Mouse (Mus musculus) kidney, adult 2 months (tissue): ENCODE data around the gene Pdhx. TPM values are rescaled to one million over a fixed set of nuclear protein-coding genes. Genes with fewer than 3 reads are reported as not detected.
A peak's percentile ranks its signal among the peaks of the same experiment; 100 is the strongest.

Source experiments
- DNase-seq: peaks from one replicate; pipeline ENCODE4 v3.0.0; 2021
- H3K27ac ChIP-seq: fragments of 200-500 bp; 2 replicates; pipeline ENCODE4 v1.5.1; 2012; ENCODE audit warnings: low read depth, low read length, control low read depth, inconsistent platforms; ENCODE audit not compliant: insufficient read depth
- H3K27me3 ChIP-seq: fragments of 200-500 bp; replicated peaks from 2 replicates; pipeline ENCODE4 v1.6.1; 2012; ENCODE audit warnings: mild to moderate bottlenecking, moderate library complexity, low read length, inconsistent platforms; ENCODE audit not compliant: control insufficient read depth, insufficient read depth
- H3K36me3 ChIP-seq: fragments of 200-500 bp; 2 replicates; pipeline ENCODE4 v1.6.1; 2012; ENCODE audit warnings: mild to moderate bottlenecking, moderate library complexity, low read length, inconsistent platforms; ENCODE audit not compliant: control insufficient read depth, insufficient read depth
- H3K4me1 ChIP-seq: fragments of 200-500 bp; 2 replicates; pipeline ENCODE4 v1.6.1; 2011; ENCODE audit warnings: low read length; ENCODE audit not compliant: control insufficient read depth, insufficient read depth
- H3K4me3 ChIP-seq: fragments of 200-500 bp; 2 replicates; pipeline ENCODE4 v1.5.1; 2011; ENCODE audit warnings: mild to moderate bottlenecking, low read depth, low read length, control low read depth; ENCODE audit not compliant: insufficient read depth
- CTCF ChIP-seq: fragments of 200-500 bp; conservative IDR thresholded peaks from 2 replicates; pipeline ENCODE4 v1.5.1; 2011; ENCODE audit warnings: low read depth, mild to moderate bottlenecking, control low read depth, low read length, moderate library complexity, mixed read lengths; ENCODE audit not compliant: insufficient read depth, insufficient read length
- POLR2A ChIP-seq: fragments of 200-500 bp; IDR thresholded peaks from one replicate; pipeline ENCODE4 v1.6.1; 2011; ENCODE audit warnings: low read depth, low read length, control low read depth
- WGBS: fragments of 180-500 bp; shearing (Covaris S2); methylation state at CpG from one replicate; pipeline ENCODE4 v1.1.7; 2018; 5-methylcytosine and 5-hydroxymethylcytosine counted together
- polyA plus RNA-seq: library from polyadenylated mRNA; depleted of rRNA; stranded (reverse); fragments of >200 nt; gene quantifications from 2 replicates; pipeline ENCODE4 v1.2.3, GENCODE M21; 2012

The Pdhx gene
- polyA plus RNA-seq, 1 experiment = 37.2 TPM

DNA sequence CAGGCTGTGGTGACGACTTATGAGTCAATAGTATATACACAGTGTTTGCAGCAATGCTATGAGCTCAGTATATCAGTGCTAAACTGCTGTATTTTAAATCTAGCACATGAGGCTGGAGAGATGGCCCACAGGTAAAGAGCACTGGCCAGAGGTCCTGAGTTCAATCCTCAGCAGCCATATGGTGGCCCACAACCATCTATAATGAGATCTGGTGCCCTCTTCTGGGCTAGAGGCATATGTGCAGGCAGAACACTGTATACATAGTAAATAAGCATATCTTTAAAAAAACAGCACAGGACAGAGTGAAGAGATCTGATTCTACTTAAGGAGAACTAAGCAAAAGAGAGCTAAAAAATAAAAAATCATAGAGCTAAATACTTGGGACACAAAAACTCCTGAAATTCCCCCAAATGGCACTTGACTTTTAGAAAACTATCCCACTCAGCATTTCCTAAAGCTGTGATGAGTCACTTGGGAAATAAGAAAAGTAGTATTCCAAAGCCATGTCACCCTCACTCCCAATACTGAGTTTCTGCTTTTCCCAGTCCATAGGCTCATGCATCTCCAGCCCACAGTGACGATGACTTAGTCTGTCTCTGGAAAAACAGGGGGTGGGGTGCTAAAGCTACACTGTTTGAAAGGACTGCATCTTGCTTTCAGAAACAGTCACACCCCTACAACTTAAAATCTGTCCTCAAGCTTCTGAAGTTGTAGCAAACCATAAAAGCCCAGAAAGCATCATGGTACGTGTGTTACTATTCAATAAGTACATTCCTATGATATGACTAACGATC, 60.3 kb downstream of the Pdhx start:
- TF ChIP-seq POLR2A (no peak), CTCF (peak; percentile 24; the same call in 1 of the 2 replicates)
- Histone ChIP-seq H3K27ac (no peak overlapping the region), H3K36me3 (no peaks in the 10 kb centered on the region), H3K4me1 (no peaks in the 10 kb centered on the region), H3K27me3 (no peaks in the 10 kb centered on the region; the same call in 1 of the 2 replicates), H3K4me3 (no peak overlapping the region)
- 90% methylated on average over 4 of the region's 4 CpGs for WGBS
- DNase-seq = no peak

DNA sequence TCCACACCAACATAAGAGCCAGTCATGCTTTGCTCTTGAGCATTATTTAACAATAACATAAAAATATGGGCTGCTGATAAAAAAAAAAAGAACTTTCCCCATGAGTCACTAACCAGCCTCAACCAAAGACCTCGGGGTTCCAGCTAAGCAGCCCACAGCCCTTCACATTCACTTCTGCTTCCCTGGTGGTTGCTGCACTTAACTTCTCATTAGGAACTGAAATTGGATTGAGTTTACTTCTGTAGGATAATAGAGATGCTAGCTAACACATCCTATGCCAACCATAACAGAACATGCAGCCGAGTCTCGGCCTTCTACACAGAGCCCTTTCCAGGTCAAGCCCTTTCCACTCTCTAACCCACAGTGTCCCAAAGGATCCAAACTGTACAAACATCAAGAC, 65.1 kb downstream of the Pdhx start:
- Histone ChIP-seq H3K27ac (no peak overlapping the region), H3K36me3 (no peaks in the 10 kb centered on the region), H3K4me3 (no peak overlapping the region), H3K4me1 (no peaks in the 10 kb centered on the region), H3K27me3 (no peaks in the 10 kb centered on the region; the same call in 1 of the 2 replicates)
- no peak for TF ChIP-seq CTCF
- no peak for TF ChIP-seq POLR2A
- no peak for DNase-seq
- 83% methylated on average over 3 of the region's 3 CpGs for WGBS

- WGBS = 45% methylated on average over 7 of the region's 7 CpGs
- no peak overlapping the region for H3K27ac ChIP-seq
- no peaks in the 10 kb centered on the region for H3K4me1 ChIP-seq
- no peaks in the 10 kb centered on the region; the same call in 1 of the 2 replicates for H3K27me3 ChIP-seq
- TF ChIP-seq POLR2A (no peak), CTCF (no peak)
- no peak for DNase-seq
- H3K4me3 ChIP-seq = no peak overlapping the region
- no peaks in the 10 kb centered on the region for H3K36me3 ChIP-seq
These were observed 68.7 kb downstream of the Pdhx start for GRCm38 (mm10) chr2:103004599-103004998.

- H3K4me3 ChIP-seq = no peak overlapping the region
- H3K36me3 ChIP-seq = no peaks in the 10 kb centered on the region
- TF ChIP-seq POLR2A (no peak), CTCF (no peak)
- WGBS = 45% methylated on average over 6 of the region's 6 CpGs
- H3K27ac ChIP-seq = no peak overlapping the region
- no peak for DNase-seq
- H3K4me1 ChIP-seq = no peaks in the 10 kb centered on the region
- H3K27me3 ChIP-seq = no peaks in the 10 kb centered on the region
These were observed 74.1 kb downstream of the Pdhx start for GRCm38 (mm10) chr2:102999153-102999575.

DNA sequence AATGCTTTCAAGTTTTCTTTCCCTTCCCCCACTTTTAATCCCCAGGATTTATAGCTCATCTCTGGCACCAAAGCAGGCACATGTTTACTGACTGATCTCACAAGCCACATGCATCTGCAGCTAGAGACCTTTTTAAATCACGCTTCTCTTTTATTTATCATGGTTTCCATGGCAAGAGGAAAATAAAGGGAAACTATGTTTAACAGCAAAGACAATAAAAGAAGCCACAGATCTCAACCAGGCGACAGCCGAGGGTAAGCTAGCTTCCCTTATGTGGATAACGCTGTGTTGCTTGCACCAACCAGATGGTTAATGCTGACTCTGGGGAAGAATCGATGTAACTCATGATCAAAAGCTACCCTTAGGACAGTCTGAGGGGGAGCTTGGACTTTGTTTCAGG, 75.0 kb downstream of the Pdhx start:
- no peak overlapping the region for H3K4me3 ChIP-seq
- no peaks in the 10 kb centered on the region for H3K36me3 ChIP-seq
- DNase-seq = no peak
- TF ChIP-seq POLR2A (no peak), CTCF (no peak)
- H3K27me3 ChIP-seq = no peaks in the 10 kb centered on the region
- no peak overlapping the region for H3K27ac ChIP-seq
- no peaks in the 10 kb centered on the region for H3K4me1 ChIP-seq
- WGBS = 35% methylated on average over 5 of the region's 5 CpGs

- H3K27me3 ChIP-seq = no peaks in the 10 kb centered on the region
- no peak overlapping the region for H3K27ac ChIP-seq
- no peak for TF ChIP-seq POLR2A
- no peak for TF ChIP-seq CTCF
- WGBS = 70% methylated on average over 1 of the region's 1 CpGs
- H3K36me3 ChIP-seq = no peaks in the 10 kb centered on the region
- H3K4me1 ChIP-seq = no peaks in the 10 kb centered on the region
- DNase-seq = no peak
- H3K4me3 ChIP-seq = no peak overlapping the region
These were observed 75.4 kb downstream of the Pdhx start for GRCm38 (mm10) chr2:102997874-102998273.

GRCm38 (mm10) chr2:102993841-102994607, 79.3 kb downstream of the Pdhx start:
- H3K4me1 ChIP-seq = no peaks in the 10 kb centered on the region
- H3K36me3 ChIP-seq = no peaks in the 10 kb centered on the region
- no peak for DNase-seq
- H3K4me3 ChIP-seq = no peak overlapping the region
- H3K27me3 ChIP-seq = no peaks in the 10 kb centered on the region; the same call in 1 of the 2 replicates
- WGBS = 85% methylated on average over 3 of the region's 3 CpGs
- TF ChIP-seq POLR2A (no peak), CTCF (no peak)
- no peak overlapping the region for H3K27ac ChIP-seq
